Mouse (Mus musculus): ENCODE data around the gene Notch2.

- TF ChIP-seq CTCF (IDR thresholded peaks at IDR 0.05; ENCODE audit: borderline replicate concordance, insufficient read depth, low read length) (no peak), POLR2A (IDR thresholded peaks at IDR 0.05; ENCODE audit: low read depth, low read length) (0 out of 2 replicates have a peak, but pooled peaks have one; percentile 12)
Observed at GRCm38 (mm10) chr3:98024288-98024848, 11.0 kb downstream of the Notch2 start.
